Mouse (Mus musculus) embryonic facial prominence, embryonic 14.5 days (tissue): ENCODE measurements at regions not wholly inside any gene's neighbourhood (a gene's known extent, or its start where the extent isn't known, plus 50 kb on each side); places are given as distances from the start of the nearest gene placed in this dataset.
A peak's percentile ranks its signal among the peaks of the same experiment; 100 is the strongest.

ENCODE experiments used
- ATAC-seq: fragments of 200-750 bp; cut with Nextera tagmentation; 2 replicates; pipeline ENCODE4 v1.8.0; 2017; ENCODE audit warnings: low read depth, moderate number of reproducible peaks, moderate TSS enrichment
- DNase-seq: peaks from one replicate; pipeline ENCODE4 v3.0.0-alpha.2; 2015; ENCODE audit warnings: low spot score
- H3K27ac ChIP-seq: fragments of 300-500 bp; sonication (generic); replicated peaks from 2 replicates; pipeline ENCODE4 v1.5.1; 2014; ENCODE audit warnings: low read depth, mild to moderate bottlenecking, low read length, moderate library complexity
- H3K27me3 ChIP-seq: fragments of 300-500 bp; sonication (generic); replicated peaks from 2 replicates; pipeline ENCODE4 v1.6.1; 2014; ENCODE audit warnings: low read length; ENCODE audit not compliant: control insufficient read depth, insufficient read depth
- H3K36me3 ChIP-seq: fragments of 300-500 bp; sonication (generic); 2 replicates; pipeline ENCODE4 v1.6.1; 2014; ENCODE audit warnings: low read length, mixed read lengths; ENCODE audit not compliant: control insufficient read depth, insufficient read depth
- H3K4me1 ChIP-seq: fragments of 300-500 bp; sonication (generic); 2 replicates; pipeline ENCODE4 v1.6.1; 2014; ENCODE audit warnings: antibody characterized with exemption, low read length; ENCODE audit not compliant: control insufficient read depth, insufficient read depth
- H3K4me2 ChIP-seq: fragments of 300-500 bp; sonication (generic); 2 replicates; pipeline ENCODE4 v1.6.1; 2014; ENCODE audit warnings: low read depth, mild to moderate bottlenecking, low read length, moderate library complexity, mixed read lengths
- H3K4me3 ChIP-seq: fragments of 300-500 bp; sonication (generic); 2 replicates; pipeline ENCODE4 v1.5.1; 2014; ENCODE audit warnings: low read depth, mild to moderate bottlenecking, low read length
- H3K9ac ChIP-seq: fragments of 300-500 bp; sonication (generic); 2 replicates; pipeline ENCODE4 v1.6.1; 2014; ENCODE audit warnings: low read depth, mild to moderate bottlenecking, low read length, moderate library complexity, mixed read lengths
- H3K9me3 ChIP-seq: fragments of 300-500 bp; sonication (generic); 2 replicates; pipeline ENCODE4 v1.6.1; 2016; ENCODE audit warnings: low read length; ENCODE audit not compliant: control insufficient read depth
- WGBS: fragments of 180-500 bp; shearing (Covaris S2); extraction: QIAGEN DNeasy Blood & Tissue Kit; methylation state at CpG from one replicate; pipeline ENCODE4 v1.1.7; 2014; 5-methylcytosine and 5-hydroxymethylcytosine counted together

DNA sequence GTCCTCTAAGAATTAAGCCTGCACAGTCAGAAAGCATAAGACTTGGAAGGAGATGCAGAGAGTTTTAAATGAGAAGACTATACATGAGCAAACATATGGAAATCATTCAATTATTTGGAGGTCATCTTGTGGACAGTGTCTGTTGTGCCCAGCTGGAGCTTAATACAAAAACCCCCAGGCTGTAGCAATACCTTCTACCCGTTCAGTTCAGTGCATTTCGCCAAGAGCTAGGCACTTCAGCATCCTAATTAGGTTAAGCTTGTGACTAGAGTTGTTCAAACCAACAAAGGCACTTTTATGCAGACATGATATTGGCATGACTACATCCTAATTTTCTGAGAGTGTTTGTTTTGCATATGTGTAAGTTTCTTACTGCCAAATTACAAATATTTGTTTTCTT lies 449.7 kb downstream of the Flrt2 start:
- ATAC-seq (no peak), DNase-seq (peak; percentile 6)
- no peak overlapping the region for H3K27ac ChIP-seq

DNA sequence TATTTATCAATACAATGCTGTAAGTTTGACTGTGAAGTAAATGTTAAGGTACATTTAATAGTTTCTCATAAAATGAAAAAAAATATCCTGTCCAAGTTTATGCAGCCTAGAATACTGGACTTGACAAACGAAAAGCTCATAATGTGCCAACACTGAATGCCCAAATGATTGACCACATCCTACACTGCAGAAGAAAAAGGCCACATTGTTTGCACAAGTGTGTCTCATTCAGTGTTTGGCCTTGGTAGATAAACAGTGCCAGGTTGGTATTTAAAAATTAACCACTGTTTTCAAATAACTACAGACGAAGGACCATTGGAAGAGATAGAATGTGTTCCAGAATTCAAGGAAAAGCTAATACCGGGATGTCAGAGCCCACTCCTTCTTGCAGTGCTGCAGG lies 462.1 kb downstream of the Flrt2 start:
- Histone ChIP-seq H3K27ac (no peak overlapping the region), H3K4me3 (no peak overlapping the region), H3K9ac (no peak overlapping the region), H3K4me2 (no peak overlapping the region), H3K27me3 (no peaks in the 10 kb centered on the region), H3K36me3 (no peaks in the 10 kb centered on the region), H3K4me1 (no peaks in the 10 kb centered on the region), H3K9me3 (no peaks in the 10 kb centered on the region)
- ATAC-seq, result no peak
- 60% methylated on average over 3 of the region's 3 CpGs for WGBS
- no peak for DNase-seq

More for the DNA sequence above, 449.7 kb downstream of the Flrt2 start:
- WGBS, result 40% methylated on average over 2 of the region's 2 CpGs
- Histone ChIP-seq H3K9ac (no peak overlapping the region), H3K4me1 (no peaks in the 10 kb centered on the region), H3K4me3 (no peak overlapping the region), H3K9me3 (no peaks in the 10 kb centered on the region), H3K4me2 (no peak overlapping the region), H3K27me3 (no peaks in the 10 kb centered on the region), H3K36me3 (no peaks in the 10 kb centered on the region)

GRCm38 (mm10) chr12:96167551-96167950 lies 475.5 kb downstream of the Flrt2 start:
- no peak overlapping the region for H3K9ac ChIP-seq
- H3K4me2 ChIP-seq, result no peak overlapping the region
- DNase-seq, result peak; percentile 20
- no peaks in the 10 kb centered on the region for H3K4me1 ChIP-seq
- no peaks in the 10 kb centered on the region for H3K36me3 ChIP-seq
- WGBS, result 76% methylated on average over 1 of the region's 1 CpGs
- no peak for ATAC-seq
- no peak overlapping the region for H3K4me3 ChIP-seq
- H3K27me3 ChIP-seq, result no peaks in the 10 kb centered on the region
- H3K9me3 ChIP-seq, result no peaks in the 10 kb centered on the region
- no peak overlapping the region for H3K27ac ChIP-seq

GRCm38 (mm10) chr12:96198928-96199327 lies 506.9 kb downstream of the Flrt2 start:
- Histone ChIP-seq H3K9me3 (no peaks in the 10 kb centered on the region), H3K4me2 (no peak overlapping the region), H3K9ac (no peak overlapping the region), H3K27ac (no peak overlapping the region), H3K27me3 (no peaks in the 10 kb centered on the region), H3K36me3 (no peaks in the 10 kb centered on the region), H3K4me3 (no peak overlapping the region), H3K4me1 (no peaks in the 10 kb centered on the region)
- no peak for DNase-seq
- no peak for ATAC-seq
- WGBS, result 75% methylated on average over 1 of the region's 1 CpGs

DNA sequence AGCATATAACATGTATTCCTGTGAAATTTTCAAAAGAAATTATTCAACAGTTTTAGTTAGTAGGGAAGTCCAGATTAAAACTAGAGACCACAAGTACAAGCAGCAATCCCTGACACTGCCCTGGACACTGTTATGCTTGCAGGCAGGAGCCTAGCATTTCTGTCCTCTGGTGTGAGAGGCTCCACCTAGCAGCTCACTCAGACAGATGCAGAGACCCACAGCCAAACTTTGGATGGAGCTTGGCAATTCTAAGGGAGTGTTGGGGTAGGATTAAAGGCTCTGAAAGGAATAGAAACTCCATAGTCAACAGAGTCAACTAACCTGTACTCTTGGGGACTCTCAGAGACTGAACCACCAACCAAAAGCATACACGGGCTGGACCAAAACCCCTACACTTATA lies 509.8 kb downstream of the Flrt2 start:
- Histone ChIP-seq H3K36me3 (no peaks in the 10 kb centered on the region), H3K4me3 (no peak overlapping the region), H3K4me1 (no peaks in the 10 kb centered on the region), H3K27me3 (no peaks in the 10 kb centered on the region), H3K4me2 (no peak overlapping the region), H3K9ac (no peak overlapping the region), H3K27ac (no peak overlapping the region), H3K9me3 (no peaks in the 10 kb centered on the region)
- 82% methylated on average over 1 of the region's 1 CpGs for WGBS
- ATAC-seq, result no peak
- DNase-seq, result no peak

GRCm38 (mm10) chr12:96226446-96226845 lies 534.4 kb downstream of the Flrt2 start:
- no peak overlapping the region for H3K9ac ChIP-seq
- DNase-seq (no peak), ATAC-seq (no peak)
- no peak overlapping the region for H3K27ac ChIP-seq
- H3K9me3 ChIP-seq, result no peaks in the 10 kb centered on the region
- H3K36me3 ChIP-seq, result no peaks in the 10 kb centered on the region
- H3K4me2 ChIP-seq, result no peak overlapping the region
- no peaks in the 10 kb centered on the region for H3K4me1 ChIP-seq
- H3K4me3 ChIP-seq, result no peak overlapping the region
- H3K27me3 ChIP-seq, result no peaks in the 10 kb centered on the region
- 71% methylated on average over 1 of the region's 1 CpGs for WGBS

GRCm38 (mm10) chr12:96228714-96229113 lies 536.7 kb downstream of the Flrt2 start:
- no peak overlapping the region for H3K4me2 ChIP-seq
- H3K9ac ChIP-seq, result no peak overlapping the region
- DNase-seq (no peak), ATAC-seq (no peak)
- no peak overlapping the region for H3K4me3 ChIP-seq
- no peaks in the 10 kb centered on the region for H3K36me3 ChIP-seq
- H3K4me1 ChIP-seq, result no peaks in the 10 kb centered on the region
- H3K27me3 ChIP-seq, result no peaks in the 10 kb centered on the region
- H3K27ac ChIP-seq, result no peak overlapping the region
- no peaks in the 10 kb centered on the region for H3K9me3 ChIP-seq
- WGBS, result 96% methylated on average over 3 of the region's 3 CpGs

DNA sequence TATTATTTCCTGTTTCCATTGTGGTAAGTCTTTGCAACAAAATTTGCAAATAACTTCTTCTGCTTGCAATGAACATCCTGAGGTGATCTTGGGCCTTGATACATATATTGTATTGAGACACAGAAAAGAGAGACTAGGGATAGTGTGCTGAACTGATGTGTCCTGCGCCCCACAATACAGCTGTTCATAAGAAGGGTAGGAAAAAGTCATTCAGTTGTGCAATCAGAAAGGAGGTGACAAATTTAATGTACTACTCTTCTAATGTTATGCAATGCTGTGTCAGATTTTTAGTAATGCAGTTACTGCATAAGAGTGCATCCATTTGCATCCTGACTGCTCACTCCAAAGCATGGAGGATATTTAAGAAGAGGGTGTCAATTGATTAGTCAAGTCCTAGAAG lies 543.5 kb downstream of the Flrt2 start:
- Histone ChIP-seq H3K9ac (no peak overlapping the region), H3K4me3 (no peak overlapping the region), H3K27ac (no peak overlapping the region), H3K36me3 (no peaks in the 10 kb centered on the region), H3K4me2 (no peak overlapping the region), H3K9me3 (no peaks in the 10 kb centered on the region), H3K4me1 (no peaks in the 10 kb centered on the region), H3K27me3 (no peaks in the 10 kb centered on the region)
- no peak for ATAC-seq
- no peak for DNase-seq
- 95% methylated on average over 1 of the region's 1 CpGs for WGBS

GRCm38 (mm10) chr12:96235996-96236525 lies 544.0 kb downstream of the Flrt2 start:
- H3K27ac ChIP-seq, result no peak overlapping the region
- H3K9ac ChIP-seq, result no peak overlapping the region
- H3K4me1 ChIP-seq, result no peaks in the 10 kb centered on the region
- no peak for DNase-seq
- H3K36me3 ChIP-seq, result no peaks in the 10 kb centered on the region
- no peak overlapping the region for H3K4me3 ChIP-seq
- WGBS, result 77% methylated on average over 3 of the region's 3 CpGs
- H3K4me2 ChIP-seq, result no peak overlapping the region
- no peak for ATAC-seq
- no peaks in the 10 kb centered on the region for H3K27me3 ChIP-seq
- no peaks in the 10 kb centered on the region for H3K9me3 ChIP-seq
